Mouse (Mus musculus): ENCODE results near the gene Rxfp4. TPM values are rescaled to one million over a fixed set of nuclear protein-coding genes. Genes with fewer than 3 reads are reported as not detected.

Rxfp4 gene
- total RNA-seq (2017): not detected in 2 replicates

- ATAC-seq (replicated peaks; ENCODE audit: low read depth, poor library complexity, severe bottlenecking): no peak
Observed at GRCm38 (mm10) chr3:88652846-88653515, at the start of gene Rxfp4. TSS of gene Rxfp4 (minus strand) at chr3:88653142.

DNA sequence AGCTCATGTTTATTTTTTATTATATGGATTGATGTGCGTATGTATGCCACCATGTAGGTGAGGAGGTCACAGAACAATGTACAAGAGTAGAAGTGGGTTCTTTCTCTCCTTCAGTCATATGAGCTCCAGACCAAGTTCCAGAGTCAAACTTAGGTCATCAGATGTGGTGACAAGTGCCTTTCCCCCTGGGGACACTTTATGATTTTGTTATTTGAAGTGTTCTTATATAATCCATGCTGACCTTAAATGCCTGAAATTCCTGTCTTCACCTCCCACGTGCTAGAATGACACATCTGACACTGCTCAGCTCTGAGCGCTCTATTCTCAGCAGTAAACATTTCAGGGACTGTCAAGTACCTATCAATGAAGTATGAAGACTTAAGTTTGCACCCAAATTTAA is 48.3 kb upstream of the Rxfp4 start:
- no peak for ATAC-seq (replicated peaks; ENCODE audit: low read depth, poor library complexity, severe bottlenecking)

- ATAC-seq (replicated peaks; ENCODE audit: low read depth, poor library complexity, severe bottlenecking): no peak
Observed at GRCm38 (mm10) chr3:88700247-88700646, 47.3 kb upstream of the Rxfp4 start.

DNA sequence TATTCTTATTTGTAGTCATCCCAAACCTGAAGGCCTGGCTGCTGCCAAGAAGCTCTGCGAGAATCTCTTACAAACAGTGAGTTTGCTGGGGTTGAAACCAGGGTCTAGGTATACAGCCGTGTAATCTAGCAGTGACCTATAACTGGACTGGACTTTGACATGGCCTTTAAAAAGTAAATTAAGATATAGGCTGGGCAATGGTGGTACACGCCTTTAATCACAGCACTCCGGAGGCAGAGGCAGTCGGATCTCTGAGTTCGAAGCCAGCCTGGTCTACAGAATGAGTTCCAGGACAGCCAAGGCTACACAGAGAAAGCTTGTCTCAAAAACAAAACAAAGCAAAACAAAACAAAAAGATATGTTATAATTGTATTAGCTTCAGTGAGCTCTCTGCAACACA is 45.9 kb upstream of the Rxfp4 start:
- no peak for ATAC-seq (replicated peaks; ENCODE audit: low read depth, poor library complexity, severe bottlenecking)

DNA sequence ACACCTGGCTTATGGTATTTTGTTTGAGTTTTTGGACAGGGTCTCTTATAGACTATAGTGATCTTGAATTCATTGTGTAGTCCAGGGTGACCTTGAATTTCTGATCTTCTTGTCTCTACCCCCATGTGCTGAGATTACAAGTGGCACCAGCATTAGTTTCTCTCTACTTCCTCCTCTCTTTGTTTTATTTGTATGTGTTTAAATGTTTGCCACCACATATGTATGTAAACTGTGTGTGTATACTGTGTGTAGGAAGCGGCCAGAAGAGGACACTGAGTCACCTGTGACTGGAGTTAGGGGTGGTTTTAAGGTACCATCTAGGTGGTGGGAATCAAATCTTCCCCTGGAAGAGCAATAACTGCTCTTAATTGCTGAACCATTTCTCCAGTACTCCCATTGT is 45.1 kb upstream of the Rxfp4 start:
- ATAC-seq (replicated peaks; ENCODE audit: low read depth, poor library complexity, severe bottlenecking): no peak

DNA sequence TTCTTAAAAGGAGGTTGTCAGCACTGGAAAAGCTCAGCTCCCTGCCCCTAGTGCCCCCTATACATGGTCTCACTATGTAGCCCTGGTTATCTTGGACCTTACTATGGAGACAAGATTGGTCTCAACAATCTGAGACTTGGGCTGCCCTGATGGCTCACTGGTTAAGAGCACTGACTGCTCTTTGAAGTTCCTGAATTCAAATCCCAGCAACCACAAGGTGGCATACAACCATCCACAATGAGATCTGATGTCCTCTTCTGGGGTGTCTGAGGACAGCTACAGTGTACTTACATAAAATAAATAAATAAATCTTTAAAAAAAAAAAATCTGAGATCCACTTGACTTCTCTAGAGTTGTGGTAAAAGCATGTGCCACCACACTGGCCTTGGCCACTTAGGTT is 42.6 kb upstream of the Rxfp4 start:
- no peak for ATAC-seq (replicated peaks; ENCODE audit: low read depth, poor library complexity, severe bottlenecking)

DNA sequence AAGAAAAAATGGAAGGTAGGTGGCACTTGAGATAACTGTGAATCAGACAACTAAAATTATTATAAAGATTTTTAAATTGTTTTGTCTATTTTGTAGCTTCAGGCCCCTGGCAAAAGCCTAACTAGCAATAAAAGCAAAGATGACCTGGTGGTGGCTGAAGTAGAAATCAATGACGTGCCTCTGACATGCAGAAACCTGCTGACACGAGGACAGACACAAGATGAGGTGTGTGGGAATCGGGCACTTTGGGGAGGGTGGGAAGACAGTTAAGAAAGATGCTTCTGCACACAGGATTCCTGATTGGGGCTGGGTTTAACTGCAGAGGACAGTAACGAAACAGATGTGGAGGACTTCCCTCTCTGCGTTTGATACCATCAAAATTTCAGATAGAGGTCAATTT is 36.1 kb upstream of the Rxfp4 start:
- no peak for ATAC-seq (replicated peaks; ENCODE audit: low read depth, poor library complexity, severe bottlenecking)

DNA sequence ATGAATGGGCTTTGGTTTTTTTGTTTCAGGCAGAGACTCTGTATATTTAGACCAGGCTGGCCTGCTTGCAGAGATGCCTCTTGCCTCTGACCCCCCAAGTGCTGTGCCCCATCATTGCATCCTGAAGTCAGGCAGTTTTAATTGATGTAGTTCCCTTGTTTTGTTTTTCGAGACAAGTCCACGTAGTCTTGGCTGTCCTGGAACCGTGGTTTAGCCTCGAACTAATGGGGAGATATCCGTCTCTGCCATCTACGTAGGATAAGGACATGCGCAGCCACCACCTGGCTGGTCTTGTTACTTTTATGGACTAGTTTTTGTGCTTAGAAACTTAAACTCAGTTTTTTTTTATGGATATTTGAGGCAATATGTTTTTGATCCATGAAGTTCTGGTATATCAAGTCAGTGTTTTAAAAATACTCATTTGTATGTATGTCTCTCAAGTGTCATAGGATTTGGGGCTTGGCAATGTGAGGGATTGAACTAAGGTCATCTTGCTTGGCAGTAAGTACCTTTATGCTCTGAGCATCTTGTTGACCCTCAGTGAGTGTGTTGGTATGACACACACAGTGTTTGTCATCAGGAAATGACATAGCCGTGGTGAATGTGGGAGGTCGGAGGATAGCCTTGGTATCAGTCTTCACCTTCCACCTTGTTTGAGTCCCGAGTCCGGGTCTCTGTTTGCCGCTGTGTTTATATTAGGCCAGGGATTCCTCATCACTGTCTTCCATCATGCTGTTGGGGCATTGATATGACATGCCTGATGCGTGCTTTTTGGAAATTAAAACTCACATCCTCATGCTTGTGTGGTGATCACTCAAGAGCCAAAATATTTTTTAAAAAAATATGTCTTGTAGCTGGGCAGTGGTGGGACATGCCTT is 34.0 kb upstream of the Rxfp4 start:
- no peak for ATAC-seq (replicated peaks; ENCODE audit: low read depth, poor library complexity, severe bottlenecking)

GRCm38 (mm10) chr3:88685958-88686451 is 33.1 kb upstream of the Rxfp4 start:
- ATAC-seq (replicated peaks; ENCODE audit: low read depth, poor library complexity, severe bottlenecking): no peak

DNA sequence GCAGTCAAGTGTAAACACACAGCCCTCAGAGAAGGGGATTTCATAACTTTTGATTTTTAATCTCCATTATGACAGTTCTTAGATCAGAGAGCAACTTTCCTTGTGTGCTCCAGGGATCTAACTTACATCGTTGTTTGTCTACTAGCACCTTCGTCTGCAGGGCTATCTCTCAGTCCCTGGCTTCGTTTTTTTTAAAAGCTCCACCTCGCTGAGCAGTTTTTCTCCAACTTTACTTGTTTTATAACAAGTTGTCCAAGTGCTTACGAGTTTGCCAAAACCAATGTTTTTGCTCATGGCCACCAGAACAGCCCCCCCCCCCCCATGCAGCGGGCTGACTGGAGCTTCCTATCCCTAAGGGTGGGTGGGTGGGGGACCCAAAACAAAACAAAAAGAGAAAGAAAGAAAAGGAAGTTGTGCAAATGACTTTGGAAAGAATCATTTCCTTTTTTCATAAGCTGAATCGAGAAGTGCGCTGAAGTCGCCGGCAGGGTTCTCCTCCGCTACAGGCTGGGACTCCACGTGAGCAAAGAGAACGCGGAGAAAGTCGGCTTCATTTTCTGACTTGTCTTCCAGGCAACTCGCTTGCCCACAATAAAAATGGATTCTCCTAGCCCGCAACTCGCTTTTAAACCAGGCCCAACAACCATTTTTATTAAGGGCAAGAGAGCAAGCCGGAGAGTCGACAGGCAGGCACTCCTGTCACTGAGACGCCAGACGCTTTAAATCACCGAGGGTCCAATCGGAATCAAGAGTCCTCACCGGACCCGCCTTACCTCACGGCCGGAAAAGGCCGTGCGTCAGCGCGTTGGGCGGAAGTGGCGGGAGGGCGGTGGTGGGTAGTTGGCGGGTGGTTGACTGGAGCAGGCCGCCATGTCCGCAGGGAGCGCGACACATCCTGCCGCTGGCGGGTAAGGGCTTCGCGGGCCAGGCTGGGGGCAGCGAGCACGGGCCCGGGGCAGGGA is 32.3 kb upstream of the Rxfp4 start, which contains the start of gene Khdc4:
Gene Khdc4, plus strand, starts transcription at position 824 of the 962 bp plus-strand sequence.
- ATAC-seq (replicated peaks; ENCODE audit: low read depth, poor library complexity, severe bottlenecking): peak; percentile 99

- no peak for ATAC-seq (replicated peaks; ENCODE audit: low read depth, poor library complexity, severe bottlenecking)
Observed at GRCm38 (mm10) chr3:88684236-88684979, 31.5 kb upstream of the Rxfp4 start.

DNA sequence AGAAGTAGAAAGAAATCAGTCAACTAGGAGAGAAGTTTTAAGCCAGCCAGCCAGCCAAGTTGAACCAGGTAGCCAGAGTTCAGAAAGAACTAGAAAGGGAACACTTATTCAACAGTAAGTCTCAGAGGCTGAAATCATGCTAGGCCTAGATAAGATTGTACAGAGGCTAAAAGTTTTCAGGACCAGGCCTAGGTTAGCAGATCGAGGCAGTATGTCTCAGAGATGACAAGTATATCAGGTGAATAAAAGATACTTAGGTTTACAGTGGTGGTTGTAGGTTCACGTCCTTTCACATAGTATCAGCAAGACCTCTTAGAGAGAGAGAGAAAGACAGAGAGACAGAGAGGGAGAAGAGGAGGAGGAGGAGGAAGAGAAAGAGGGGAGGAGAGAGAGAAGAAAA is 30.9 kb upstream of the Rxfp4 start:
- ATAC-seq (replicated peaks; ENCODE audit: low read depth, poor library complexity, severe bottlenecking): no peak

GRCm38 (mm10) chr3:88677399-88677798 is 24.5 kb upstream of the Rxfp4 start:
- ATAC-seq (replicated peaks; ENCODE audit: low read depth, poor library complexity, severe bottlenecking): peak; percentile 97

GRCm38 (mm10) chr3:88664095-88664494 is 11.2 kb upstream of the Rxfp4 start:
- ATAC-seq (replicated peaks; ENCODE audit: low read depth, poor library complexity, severe bottlenecking): peak; percentile 83

- no peak for ATAC-seq (replicated peaks; ENCODE audit: low read depth, poor library complexity, severe bottlenecking)
Observed at GRCm38 (mm10) chr3:88659798-88660197, 6.9 kb upstream of the Rxfp4 start.

GRCm38 (mm10) chr3:88658441-88659127 is 5.6 kb upstream of the Rxfp4 start:
- no peak for ATAC-seq (replicated peaks; ENCODE audit: low read depth, poor library complexity, severe bottlenecking)

- ATAC-seq (replicated peaks; ENCODE audit: low read depth, poor library complexity, severe bottlenecking): no peak
Observed at GRCm38 (mm10) chr3:88655619-88656018, 2.7 kb upstream of the Rxfp4 start.

DNA sequence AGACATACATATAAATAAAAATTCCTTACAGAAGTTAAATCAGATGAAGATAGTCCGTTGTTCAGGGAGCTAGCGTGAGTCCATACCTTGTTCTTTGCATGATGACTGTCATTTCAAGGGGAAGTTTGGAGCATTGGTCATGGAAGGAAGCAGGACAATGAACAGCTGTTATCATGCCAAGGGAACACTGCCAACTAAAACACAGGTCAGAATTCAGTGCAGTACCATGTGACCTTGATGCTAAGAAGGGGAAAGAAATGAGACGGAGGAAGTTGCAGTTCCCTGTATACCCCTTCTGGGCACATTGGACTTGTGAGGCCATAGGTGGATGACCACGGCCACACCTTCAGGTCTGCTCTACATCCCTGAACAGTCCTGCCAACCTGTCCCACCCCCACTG is 1.7 kb upstream of the Rxfp4 start:
- no peak for ATAC-seq (replicated peaks; ENCODE audit: low read depth, poor library complexity, severe bottlenecking)
